Mouse (Mus musculus) retina, embryonic 14.5 days (tissue): Measurements from ENCODE around the gene Zbtb38.

Source experiments
- DNase-seq: peaks from one replicate; pipeline ENCODE4 v3.0.0-alpha.2; 2015; ENCODE audit warnings: low spot score

Zbtb38 gene

GRCm38 (mm10) chr9:96713472-96714390 lies 38.9 kb downstream of the Zbtb38 start:
- DNase-seq: no peak

- no peak for DNase-seq
Measured at GRCm38 (mm10) chr9:96712758-96713471, 39.7 kb downstream of the Zbtb38 start.

- no peak for DNase-seq
Measured at GRCm38 (mm10) chr9:96712045-96712444, 40.6 kb downstream of the Zbtb38 start.

- no peak for DNase-seq
Measured at GRCm38 (mm10) chr9:96710241-96710946, 42.2 kb downstream of the Zbtb38 start.

GRCm38 (mm10) chr9:96708905-96709304 lies 43.7 kb downstream of the Zbtb38 start:
- no peak for DNase-seq

- DNase-seq: no peak
Measured at GRCm38 (mm10) chr9:96707964-96708363, 44.7 kb downstream of the Zbtb38 start.

GRCm38 (mm10) chr9:96705576-96706285 lies 46.9 kb downstream of the Zbtb38 start:
- DNase-seq: peak; percentile 63

GRCm38 (mm10) chr9:96704935-96705334 lies 47.7 kb downstream of the Zbtb38 start:
- no peak for DNase-seq

GRCm38 (mm10) chr9:96701891-96702290 lies 50.7 kb downstream of the Zbtb38 start:
- DNase-seq: no peak

- no peak for DNase-seq
Measured at GRCm38 (mm10) chr9:96699276-96700035, 53.2 kb downstream of the Zbtb38 start.

- DNase-seq: no peak
Measured at GRCm38 (mm10) chr9:96696788-96697492, 55.7 kb downstream of the Zbtb38 start.

- DNase-seq: no peak
Measured at GRCm38 (mm10) chr9:96696141-96696561, 56.5 kb downstream of the Zbtb38 start.

- peak; percentile 60 for DNase-seq
Measured at GRCm38 (mm10) chr9:96690461-96690863, 62.2 kb downstream of the Zbtb38 start.

GRCm38 (mm10) chr9:96689076-96689475 lies 63.6 kb downstream of the Zbtb38 start:
- no peak for DNase-seq

- DNase-seq: no peak
Measured at GRCm38 (mm10) chr9:96688194-96688875, 64.3 kb downstream of the Zbtb38 start.

GRCm38 (mm10) chr9:96687591-96688186 lies 64.9 kb downstream of the Zbtb38 start:
- no peak for DNase-seq

- DNase-seq: no peak
Measured at GRCm38 (mm10) chr9:96685600-96686084, 67.0 kb downstream of the Zbtb38 start.

GRCm38 (mm10) chr9:96684866-96685599 lies 67.6 kb downstream of the Zbtb38 start:
- peak; percentile 87 for DNase-seq
